13 mouse cellular contexts compared by ENCODE assay signal in genomic region chr1:125441251-125441650, GRCm38 (mm10). TPM values are rescaled to one million over a fixed set of nuclear protein-coding genes. Genes with fewer than 3 reads are reported as not detected.
DNase-seq lines count a peak whose midpoint lies in the region; ATAC-seq and TF ChIP-seq lines count a peak whose summit lies in the region.
"Had no signal": no experiment of that assay in that cellular context is flagged by ENCODE, and none has a peak within 500 bp of the region (broad histone marks: within the 10 kb centered on the region; RNA-seq: fewer than 3 reads in every experiment).

No protein-coding gene starts in this region.

- H3K4me1 ChIP-seq in stomach, embryonic 14.5 days (ENCODE audit: control insufficient read depth, insufficient read depth, low read length): no peaks in the 10 kb centered on the region
- H3K4me1 ChIP-seq in stomach, postnatal 0 days (replicated peaks; ENCODE audit: control insufficient read depth, insufficient read depth): no peaks in the 10 kb centered on the region
- no peaks in the 10 kb centered on the region for H3K4me1 ChIP-seq in midbrain, embryonic 14.5 days (ENCODE audit: control insufficient read depth, insufficient read depth, low read length)

- H3K4me3 ChIP-seq in stomach, embryonic 14.5 days (ENCODE audit: low read depth, low read length): no peak overlapping the region
- H3K4me3 ChIP-seq in stomach, postnatal 0 days (ENCODE audit: low read depth, low read length): no peak overlapping the region
- H3K4me3 ChIP-seq in midbrain, embryonic 14.5 days (replicated peaks; ENCODE audit: low read depth, low read length): no peak overlapping the region
- H3K4me3 ChIP-seq: hindbrain, embryonic 15.5 days; limb, embryonic 15.5 days had no signal

- H3K36me3 ChIP-seq in stomach, embryonic 14.5 days (ENCODE audit: control insufficient read depth, insufficient read depth, low read length): no peaks in the 10 kb centered on the region
- H3K36me3 ChIP-seq in stomach, postnatal 0 days (ENCODE audit: control insufficient read depth, insufficient read depth, low read length): no peaks in the 10 kb centered on the region
- H3K36me3 ChIP-seq in midbrain, embryonic 14.5 days (ENCODE audit: control insufficient read depth, insufficient read depth, low read length): no peaks in the 10 kb centered on the region
- H3K36me3 ChIP-seq: hindbrain, embryonic 15.5 days; limb, embryonic 15.5 days had no signal

- H3K27me3 ChIP-seq in stomach, embryonic 14.5 days (ENCODE audit: control insufficient read depth, insufficient read depth, low read length): no peaks in the 10 kb centered on the region
- H3K27me3 ChIP-seq in stomach, postnatal 0 days (ENCODE audit: control insufficient read depth, insufficient read depth, low read length): no peaks in the 10 kb centered on the region
- no peaks in the 10 kb centered on the region for H3K27me3 ChIP-seq in midbrain, embryonic 14.5 days (ENCODE audit: control insufficient read depth, insufficient read depth, low read length)
- H3K27me3 ChIP-seq: hindbrain, embryonic 15.5 days; limb, embryonic 15.5 days had no signal

- TF ChIP-seq CTCF in stomach, postnatal 0 days (IDR thresholded peaks at IDR 0.05; ENCODE audit: low read depth): no peak

- intact Hi-C loops in gastrocnemius, postnatal 36 days (cut with DNase I): no loop called here

- WGBS in stomach, embryonic 14.5 days: 83% methylated on average over 6 of the region's 6 CpGs
- 59% methylated on average over 6 of the region's 6 CpGs for WGBS in stomach, postnatal 0 days
- WGBS in midbrain, embryonic 14.5 days: 86% methylated on average over 6 of the region's 6 CpGs

- H3K9ac ChIP-seq in stomach, embryonic 14.5 days (replicated peaks; ENCODE audit: low read depth, low read length): no peak overlapping the region
- no peak overlapping the region for H3K9ac ChIP-seq in stomach, postnatal 0 days (ENCODE audit: low read length)
- no peak overlapping the region for H3K9ac ChIP-seq in midbrain, embryonic 14.5 days (replicated peaks; ENCODE audit: low read length)
- H3K9ac ChIP-seq: hindbrain, embryonic 15.5 days; limb, embryonic 15.5 days had no signal

- DNase-seq in stomach, postnatal 0 days (ENCODE audit: low spot score): no peak
- DNase-seq in induced T-regulatory cell, adult 2 months (ENCODE audit: low read depth): peak; percentile 69
- peak; percentile 32 for DNase-seq in thymus, postnatal 4 days
- no peak for DNase-seq in heart, adult 8-10 months (ENCODE audit: low spot score)
- DNase-seq in midbrain, embryonic 14.5 days: no peak
- no peak for DNase-seq in gastrocnemius, postnatal 36 days
- DNase-seq: adrenal gland, postnatal 10 days; cerebellum, postnatal 14 days; gastrocnemius, postnatal 25 days had no signal

- 0 out of 2 replicates have a peak overlapping the region, but pooled peaks have one; percentile 24 for H3K27ac ChIP-seq in stomach, embryonic 14.5 days (ENCODE audit: low read length)
- no peak overlapping the region; the same call in 1 of the 2 replicates for H3K27ac ChIP-seq in stomach, postnatal 0 days (replicated peaks)
- H3K27ac ChIP-seq in midbrain, embryonic 14.5 days (replicated peaks; ENCODE audit: low read depth, low read length): no peak overlapping the region
- H3K27ac ChIP-seq: hindbrain, embryonic 15.5 days; limb, embryonic 15.5 days had no signal

- H3K9me3 ChIP-seq in stomach, embryonic 14.5 days (ENCODE audit: control insufficient read depth, low read depth, low read length): no peaks in the 10 kb centered on the region
- no peaks in the 10 kb centered on the region for H3K9me3 ChIP-seq in stomach, postnatal 0 days (ENCODE audit: control insufficient read depth, low read length)
- H3K9me3 ChIP-seq in midbrain, embryonic 14.5 days (ENCODE audit: control insufficient read depth, low read length): no peaks in the 10 kb centered on the region
- H3K9me3 ChIP-seq: hindbrain, embryonic 15.5 days; limb, embryonic 15.5 days had no signal

- no peak for TF ChIP-seq EP300 in stomach, postnatal 0 days (optimal IDR thresholded peaks at IDR 0.05)

- no peak overlapping the region for H3K4me2 ChIP-seq in stomach, embryonic 14.5 days (replicated peaks; ENCODE audit: low read depth, low read length)
- H3K4me2 ChIP-seq in stomach, postnatal 0 days (replicated peaks; ENCODE audit: low read depth): no peak overlapping the region
- H3K4me2 ChIP-seq in midbrain, embryonic 14.5 days (ENCODE audit: low read length): no peak overlapping the region
- H3K4me2 ChIP-seq: hindbrain, embryonic 15.5 days; limb, embryonic 15.5 days had no signal

- ATAC-seq in stomach, embryonic 14.5 days (ENCODE audit: insufficient number of reproducible peaks, insufficient read depth, low FRiP score, low read depth): no peak
- ATAC-seq in stomach, postnatal 0 days (ENCODE audit: low FRiP score, low TSS enrichment): no peak
- ATAC-seq in megakaryocyte-erythroid progenitor cell, adult 5-6 weeks (replicated peaks; ENCODE audit: low FRiP score, low TSS enrichment, poor library complexity, severe bottlenecking): peak; percentile 16; the same call in 1 of the 2 replicates
- ATAC-seq in midbrain, embryonic 14.5 days (ENCODE audit: low FRiP score, low TSS enrichment): no peak

RNA-seq across cellular contexts. Expression of gene Actr3, which starts 5.7 kb away (rescaled TPM):
- polyA plus RNA-seq in stomach, embryonic 14.5 days (2014; fragmentation: Nextera tagmentation; extraction: Ambion mirVana): 341 and 374 TPM in 2 replicates
- 245 and 251 TPM in 2 replicates for polyA plus RNA-seq in stomach, postnatal 0 days (2015; fragmentation: Nextera tagmentation; extraction: Ambion mirVana)
- total RNA-seq in megakaryocyte-erythroid progenitor cell, adult 5-6 weeks (2014; fragmentation: Nextera tagmentation): 137 and 149 TPM in 2 replicates
- 314 and 445 TPM in 2 replicates for total RNA-seq in megakaryocyte-erythroid progenitor cell, adult 5-6 weeks (2017)
- total RNA-seq in heart, adult 8-10 months (2022): 100 to 1,000 TPM in 2 of 4 experiments, 10 to 100 TPM in 2; 93.7 to 107 (median 101) TPM
- polyA plus RNA-seq in midbrain, embryonic 14.5 days (2014; fragmentation: Nextera tagmentation; extraction: Ambion mirVana): 210 and 274 TPM in 2 replicates
- 10 to 100 TPM; 34.4 to 34.8 TPM for total RNA-seq in gastrocnemius, postnatal 36 days (2021)

Comparison
In these comparisons a context has a peak if more than half of its experiments do, and no peak if none do; other contexts are left out.
1. DNase-seq: peak in induced T-regulatory cell, adult 2 months (single experiment) and thymus, postnatal 4 days (single experiment); none in stomach, postnatal 0 days (single experiment), heart, adult 8-10 months (single experiment), midbrain, embryonic 14.5 days (single experiment) and gastrocnemius, postnatal 36 days (0 of 2).